Mouse (Mus musculus): ENCODE results near the gene Lrch4. TPM values are rescaled to one million over a fixed set of nuclear protein-coding genes. Genes with fewer than 3 reads are reported as not detected.
"Not testable (repeated sequence)": the region's sequence is repeated elsewhere in the genome, so short reads cannot be mapped to it uniquely, and the experiment has no call there.

The Lrch4 gene
- polyA plus RNA-seq, 1 experiment from 2014 or later, result 18.8 TPM

DNA sequence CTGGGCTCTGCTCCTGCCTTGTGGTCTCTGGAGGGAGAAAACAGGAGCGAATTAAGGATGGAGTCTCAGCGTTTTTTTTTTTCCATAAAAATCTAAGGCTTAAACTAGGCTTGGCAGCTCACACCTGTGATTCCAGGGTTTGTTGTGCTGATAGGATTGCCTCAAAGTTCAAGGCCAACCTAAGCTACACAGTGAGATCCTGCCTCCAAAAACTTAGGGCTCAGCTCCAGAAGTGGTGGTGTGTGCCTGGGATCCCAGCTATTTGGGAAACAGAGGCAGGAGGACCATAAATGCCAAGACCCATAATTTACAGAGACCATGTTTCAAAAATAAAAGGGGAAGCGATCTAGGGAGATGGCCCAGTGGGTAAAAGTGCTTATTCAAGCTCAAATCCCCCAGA lies 19.6 kb upstream of the Lrch4 start:
- peaks cover 12% of the 10 kb centered on the region for H3K27me3 ChIP-seq (ENCODE audit: control insufficient read depth, insufficient read depth, low read depth, low read length)
- 55% methylated on average over 3 of the region's 3 CpGs for WGBS
- ATAC-seq, result no peak

DNA sequence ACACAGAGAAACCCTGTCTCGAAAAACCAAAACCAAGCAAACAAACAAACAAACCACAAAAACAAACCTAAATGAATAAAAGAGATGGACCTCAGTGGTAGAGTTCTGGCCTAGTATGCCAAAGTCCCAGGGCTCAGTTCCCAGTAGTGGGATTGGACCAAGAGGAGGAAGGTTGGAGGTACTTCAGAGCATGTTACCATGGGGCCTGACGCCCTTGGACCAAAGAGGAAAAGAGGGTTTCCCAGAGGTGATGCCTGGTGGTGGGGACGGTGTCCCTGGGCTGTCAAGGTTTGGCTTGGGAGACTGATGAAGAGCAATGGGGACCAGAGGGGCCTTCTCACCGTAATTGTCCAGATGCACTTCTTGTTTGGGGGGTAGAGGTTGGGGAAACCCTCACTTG lies 18.9 kb upstream of the Lrch4 start:
- Histone ChIP-seq H3K4me1 (ENCODE audit: control insufficient read depth, insufficient read depth, low read length) (peaks cover 3% of the 10 kb centered on the region), H3K4me3 (ENCODE audit: low read depth, low read length) (no peak overlapping the region), H3K36me3 (ENCODE audit: control insufficient read depth, insufficient read depth, low read length) (no peaks in the 10 kb centered on the region), H3K9ac (ENCODE audit: low read depth, low read length) (no peak overlapping the region), H3K4me2 (ENCODE audit: low read length) (no peak overlapping the region), H3K27me3 (ENCODE audit: control insufficient read depth, insufficient read depth, low read depth, low read length) (peaks cover 12% of the 10 kb centered on the region), H3K9me3 (replicated peaks; ENCODE audit: control insufficient read depth, low read length, poor library complexity, severe bottlenecking) (no peaks in the 10 kb centered on the region), H3K27ac (ENCODE audit: low read length) (no peak overlapping the region)
- ATAC-seq, result no peak
- whole genome bisulfite sequencing, result 78% methylated on average over 4 of the region's 4 CpGs

More for the DNA sequence above, 19.6 kb upstream of the Lrch4 start:
- H3K4me2 ChIP-seq (ENCODE audit: low read length), result no peak overlapping the region
- no peak overlapping the region for H3K27ac ChIP-seq (ENCODE audit: low read length)
- H3K9me3 ChIP-seq (replicated peaks; ENCODE audit: control insufficient read depth, low read length, poor library complexity, severe bottlenecking), result no peaks in the 10 kb centered on the region
- no peak overlapping the region for H3K4me3 ChIP-seq (ENCODE audit: low read depth, low read length)
- H3K4me1 ChIP-seq (ENCODE audit: control insufficient read depth, insufficient read depth, low read length), result peaks cover 3% of the 10 kb centered on the region
- H3K9ac ChIP-seq (ENCODE audit: low read depth, low read length), result no peak overlapping the region
- H3K36me3 ChIP-seq (ENCODE audit: control insufficient read depth, insufficient read depth, low read length), result no peaks in the 10 kb centered on the region

DNA sequence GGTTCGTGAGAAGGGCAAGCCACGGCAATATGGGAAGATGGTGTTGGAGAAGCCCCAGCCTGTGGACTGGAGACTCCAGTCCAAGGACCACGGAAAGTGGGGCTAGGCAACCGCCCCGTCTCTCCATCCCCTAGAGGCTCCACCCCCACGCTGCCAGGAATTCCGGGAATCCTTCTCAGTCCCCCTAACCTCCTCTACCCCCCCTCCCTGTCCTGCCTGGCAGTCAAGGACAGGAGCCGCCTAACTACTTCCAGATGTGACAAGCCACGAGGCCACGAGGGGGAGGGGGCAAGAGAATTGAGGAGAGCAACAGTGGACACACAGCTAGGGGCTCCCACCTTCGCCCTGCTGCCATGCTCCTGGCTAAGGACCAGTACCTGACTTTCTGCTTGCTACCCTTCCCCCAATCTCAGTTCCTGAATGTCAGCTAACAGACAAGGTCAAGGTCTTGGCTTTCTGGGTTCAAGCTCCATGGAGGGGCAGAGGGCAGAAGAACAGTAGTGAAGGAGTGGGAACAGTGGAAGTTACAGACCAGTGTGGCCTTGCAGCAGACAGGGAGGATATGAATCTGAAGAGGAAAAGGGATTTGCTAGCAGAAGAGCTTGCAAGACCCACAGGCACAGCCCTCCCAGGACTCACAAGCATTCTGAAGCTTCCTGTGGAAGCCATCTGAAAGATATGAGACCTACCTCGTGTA lies 18.2 kb upstream of the Lrch4 start:
- H3K4me3 ChIP-seq (ENCODE audit: low read depth, low read length), result no peak overlapping the region
- H3K9me3 ChIP-seq (replicated peaks; ENCODE audit: control insufficient read depth, low read length, poor library complexity, severe bottlenecking), result no peaks in the 10 kb centered on the region
- peaks cover 3% of the 10 kb centered on the region for H3K4me1 ChIP-seq (ENCODE audit: control insufficient read depth, insufficient read depth, low read length)
- ATAC-seq, result no peak
- H3K4me2 ChIP-seq (ENCODE audit: low read length), result no peak overlapping the region
- no peak overlapping the region for H3K27ac ChIP-seq (ENCODE audit: low read length)
- H3K27me3 ChIP-seq (ENCODE audit: control insufficient read depth, insufficient read depth, low read depth, low read length), result peaks cover 12% of the 10 kb centered on the region
- no peak overlapping the region for H3K9ac ChIP-seq (ENCODE audit: low read depth, low read length)
- H3K36me3 ChIP-seq (ENCODE audit: control insufficient read depth, insufficient read depth, low read length), result no peaks in the 10 kb centered on the region
- 23% methylated on average over 11 of the region's 12 CpGs for WGBS

DNA sequence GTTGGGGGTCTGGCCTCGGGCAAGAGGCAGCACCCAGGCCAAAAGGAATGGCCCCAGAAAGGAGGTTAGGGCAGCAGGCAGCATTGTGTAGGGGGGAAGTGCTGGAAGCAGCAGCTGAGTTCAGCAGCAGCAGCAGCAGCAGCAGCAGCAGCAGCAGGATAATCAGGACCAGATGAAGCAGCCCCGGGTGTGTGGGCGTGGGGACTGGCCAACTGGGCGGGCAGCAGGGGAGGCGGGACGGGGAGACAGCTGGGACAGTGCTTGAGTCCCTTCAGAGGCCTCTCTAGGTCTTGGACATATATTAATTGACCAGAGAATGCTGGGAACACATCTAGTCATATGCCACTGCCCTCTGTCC lies 17.7 kb upstream of the Lrch4 start:
- WGBS, result 26% methylated on average over 6 of the region's 6 CpGs
- ATAC-seq, result no peak
- Histone ChIP-seq H3K4me2 (ENCODE audit: low read length) (no peak overlapping the region), H3K9ac (ENCODE audit: low read depth, low read length) (no peak overlapping the region), H3K9me3 (replicated peaks; ENCODE audit: control insufficient read depth, low read length, poor library complexity, severe bottlenecking) (no peaks in the 10 kb centered on the region), H3K27ac (ENCODE audit: low read length) (no peak overlapping the region), H3K27me3 (ENCODE audit: control insufficient read depth, insufficient read depth, low read depth, low read length) (peaks cover 12% of the 10 kb centered on the region), H3K4me3 (ENCODE audit: low read depth, low read length) (no peak overlapping the region), H3K4me1 (ENCODE audit: control insufficient read depth, insufficient read depth, low read length) (peaks cover 3% of the 10 kb centered on the region), H3K36me3 (ENCODE audit: control insufficient read depth, insufficient read depth, low read length) (no peaks in the 10 kb centered on the region)

DNA sequence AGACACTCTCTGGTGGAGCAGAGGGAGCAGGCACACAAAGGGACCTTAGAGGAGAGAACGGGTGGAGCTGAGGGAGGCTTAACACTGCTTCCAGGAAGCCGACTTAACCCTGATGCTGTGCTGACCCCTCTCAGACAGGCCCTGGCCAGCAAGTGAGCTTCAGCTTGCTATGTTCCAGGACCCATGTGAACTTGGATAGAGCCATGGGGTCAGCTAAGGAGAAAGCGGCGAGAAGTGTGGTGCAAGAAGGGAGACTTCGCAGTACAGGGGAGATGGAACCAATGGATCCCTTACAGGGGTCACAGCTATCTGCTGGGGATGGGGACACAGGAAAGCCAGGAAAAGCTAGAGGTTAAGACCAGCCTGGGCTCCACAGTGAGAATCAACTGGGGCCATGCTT lies 15.8 kb upstream of the Lrch4 start:
- Histone ChIP-seq H3K4me1 (ENCODE audit: control insufficient read depth, insufficient read depth, low read length) (peaks cover 3% of the 10 kb centered on the region), H3K9ac (ENCODE audit: low read depth, low read length) (no peak overlapping the region), H3K4me2 (ENCODE audit: low read length) (no peak overlapping the region), H3K27me3 (ENCODE audit: control insufficient read depth, insufficient read depth, low read depth, low read length) (peaks cover 12% of the 10 kb centered on the region), H3K36me3 (ENCODE audit: control insufficient read depth, insufficient read depth, low read length) (no peaks in the 10 kb centered on the region), H3K4me3 (ENCODE audit: low read depth, low read length) (no peak overlapping the region), H3K27ac (ENCODE audit: low read length) (no peak overlapping the region), H3K9me3 (replicated peaks; ENCODE audit: control insufficient read depth, low read length, poor library complexity, severe bottlenecking) (no peaks in the 10 kb centered on the region)
- no peak for ATAC-seq
- WGBS, result 60% methylated on average over 5 of the region's 5 CpGs

DNA sequence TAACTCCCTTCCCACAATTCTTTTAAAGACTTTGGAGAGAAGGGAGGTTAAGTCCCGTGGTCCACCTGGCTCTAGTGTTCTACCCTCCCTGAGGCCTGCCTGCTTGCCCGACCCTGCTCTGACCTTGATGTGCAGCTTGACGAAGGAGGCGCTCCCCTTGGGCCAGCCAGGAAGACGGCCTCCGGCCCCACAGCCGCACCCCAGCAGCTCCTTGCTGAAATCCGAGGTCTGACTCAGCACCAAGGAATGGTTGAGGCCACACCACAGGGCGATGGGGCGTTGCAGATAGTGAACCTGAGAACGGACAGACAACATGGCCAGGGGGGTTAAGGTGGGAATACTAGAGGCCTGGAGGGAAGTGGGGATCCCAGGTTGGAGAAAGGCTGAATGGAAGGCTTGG lies 15.4 kb upstream of the Lrch4 start, which contains the start of gene Pcolce:
Pcolce (minus strand) TSS at position 235 of the 400 bp plus-strand sequence.
- no peak for ATAC-seq
- 68% methylated on average over 11 of the region's 11 CpGs for WGBS
- H3K27me3 ChIP-seq (ENCODE audit: control insufficient read depth, insufficient read depth, low read depth, low read length), result peaks cover 7% of the 10 kb centered on the region
- H3K9ac ChIP-seq (ENCODE audit: low read depth, low read length), result no peak within 1 kb of the TSS
- H3K4me2 ChIP-seq (ENCODE audit: low read length), result no peak within 1 kb of the TSS
- no peaks in the 10 kb centered on the region for H3K9me3 ChIP-seq (replicated peaks; ENCODE audit: control insufficient read depth, low read length, poor library complexity, severe bottlenecking)
- no peaks in the 10 kb centered on the region; the same call in 1 of the 2 replicates for H3K4me1 ChIP-seq (ENCODE audit: control insufficient read depth, insufficient read depth, low read length)
- no peak within 1 kb of the TSS for H3K4me3 ChIP-seq (ENCODE audit: low read depth, low read length)
- no peaks in the 10 kb centered on the region for H3K36me3 ChIP-seq (ENCODE audit: control insufficient read depth, insufficient read depth, low read length)
- no peak within 1 kb of the TSS for H3K27ac ChIP-seq (ENCODE audit: low read length)

DNA sequence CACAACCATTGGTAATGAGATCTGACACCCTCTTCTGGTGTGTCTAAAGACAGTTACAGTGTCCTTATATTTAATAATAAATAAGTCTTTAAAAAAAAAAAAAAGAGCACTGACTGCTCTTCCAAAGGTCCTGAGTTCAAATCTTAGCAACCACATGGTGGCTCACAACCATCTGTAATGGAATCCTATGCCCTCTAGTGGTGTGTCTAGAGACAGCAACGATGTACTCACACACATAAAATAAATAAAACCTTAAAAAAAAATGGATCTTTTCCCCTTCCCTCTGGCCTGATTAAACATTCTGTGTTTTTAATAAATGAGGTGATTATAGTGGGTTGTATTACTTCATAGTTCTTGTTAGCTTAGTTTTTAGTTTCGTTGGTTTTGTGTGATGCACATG lies 14.0 kb upstream of the Lrch4 start:
- H3K9me3 ChIP-seq (replicated peaks; ENCODE audit: control insufficient read depth, low read length, poor library complexity, severe bottlenecking); ATAC-seq; H3K27ac ChIP-seq (ENCODE audit: low read length); H3K4me1 ChIP-seq (ENCODE audit: control insufficient read depth, insufficient read depth, low read length); H3K9ac ChIP-seq (ENCODE audit: low read depth, low read length); H3K36me3 ChIP-seq (ENCODE audit: control insufficient read depth, insufficient read depth, low read length); H3K4me2 ChIP-seq (ENCODE audit: low read length); H3K4me3 ChIP-seq (ENCODE audit: low read depth, low read length); H3K27me3 ChIP-seq (ENCODE audit: control insufficient read depth, insufficient read depth, low read depth, low read length): not testable (repeated sequence)
- 93% methylated on average over 2 of the region's 2 CpGs for WGBS

DNA sequence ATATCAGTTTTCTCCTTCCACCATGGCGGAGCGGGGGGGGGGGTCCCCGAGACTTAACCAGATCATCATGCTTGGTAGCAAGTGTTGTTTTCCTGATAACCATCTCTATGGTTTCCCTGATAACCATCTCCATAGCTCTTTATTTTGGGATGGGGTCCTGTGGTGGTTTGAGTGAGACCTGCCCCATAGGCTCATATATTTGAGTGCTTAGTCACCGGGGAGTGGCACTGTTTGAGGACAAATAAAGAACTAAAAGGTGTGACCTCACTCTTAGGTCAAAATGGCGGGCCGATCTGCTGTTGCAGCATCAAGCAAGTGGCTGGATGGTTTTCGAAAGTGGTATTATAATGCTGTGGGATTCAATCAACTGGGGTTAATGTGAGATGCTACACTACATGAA lies 13.6 kb upstream of the Lrch4 start:
- Histone ChIP-seq H3K4me1 (ENCODE audit: control insufficient read depth, insufficient read depth, low read length) (no peaks in the 10 kb centered on the region), H3K9ac (ENCODE audit: low read depth, low read length) (no peak overlapping the region), H3K4me2 (ENCODE audit: low read length) (no peak overlapping the region), H3K36me3 (ENCODE audit: control insufficient read depth, insufficient read depth, low read length) (no peaks in the 10 kb centered on the region), H3K4me3 (ENCODE audit: low read depth, low read length) (no peak overlapping the region), H3K27me3 (ENCODE audit: control insufficient read depth, insufficient read depth, low read depth, low read length) (no peaks in the 10 kb centered on the region), H3K9me3 (replicated peaks; ENCODE audit: control insufficient read depth, low read length, poor library complexity, severe bottlenecking) (no peaks in the 10 kb centered on the region), H3K27ac (ENCODE audit: low read length) (no peak overlapping the region)
- no peak for ATAC-seq
- WGBS, result 91% methylated on average over 7 of the region's 7 CpGs

DNA sequence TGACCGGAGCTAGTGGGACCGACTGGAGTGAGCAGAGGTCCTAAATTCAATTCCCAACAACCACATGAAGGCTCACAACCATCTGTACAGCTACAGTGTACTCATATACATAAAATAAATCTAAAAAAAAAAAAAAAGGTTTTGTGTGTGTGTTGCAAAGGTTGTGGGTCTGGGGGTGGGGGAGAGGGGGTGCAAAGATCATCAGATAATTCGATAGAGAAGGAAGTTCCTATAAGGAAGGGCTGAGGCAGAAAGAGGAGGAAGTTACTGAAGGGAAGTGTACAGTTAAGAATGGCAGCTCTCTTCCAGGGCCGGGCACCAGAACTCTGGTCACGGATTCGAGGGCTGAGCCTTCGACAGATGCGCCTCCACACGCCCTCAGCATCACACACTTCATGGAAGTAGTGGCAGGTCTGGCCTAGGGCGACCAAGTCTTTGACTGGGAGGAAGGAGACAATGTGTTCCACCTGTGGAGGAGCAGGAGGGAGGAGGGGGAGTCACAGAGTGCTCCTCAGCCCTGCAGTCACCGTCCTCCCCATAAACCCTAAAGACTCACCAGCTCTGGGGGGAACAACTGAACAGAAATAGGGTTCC lies 4.9 kb upstream of the Lrch4 start:
- 87% methylated on average over 11 of the region's 11 CpGs for WGBS

More for the DNA sequence above, 4.9 kb upstream of the Lrch4 start:
- Histone ChIP-seq H3K27me3 (ENCODE audit: control insufficient read depth, insufficient read depth, low read depth, low read length) (no peaks in the 10 kb centered on the region), H3K9ac (ENCODE audit: low read depth, low read length) (no peak overlapping the region), H3K4me2 (ENCODE audit: low read length) (no peak overlapping the region), H3K27ac (ENCODE audit: low read length) (no peak overlapping the region), H3K4me3 (ENCODE audit: low read depth, low read length) (no peak overlapping the region), H3K9me3 (replicated peaks; ENCODE audit: control insufficient read depth, low read length, poor library complexity, severe bottlenecking) (no peaks in the 10 kb centered on the region), H3K36me3 (ENCODE audit: control insufficient read depth, insufficient read depth, low read length) (no peaks in the 10 kb centered on the region), H3K4me1 (ENCODE audit: control insufficient read depth, insufficient read depth, low read length) (peaks cover 4% of the 10 kb centered on the region; the same call in 1 of the 2 replicates)
- ATAC-seq, result no peak
